Mouse (Mus musculus): ENCODE data around the gene Trpm5.

GRCm38 (mm10) chr7:143020764-143021163 lies 73.7 kb downstream of the Trpm5 start:
- TF ChIP-seq POLR2A (IDR thresholded peaks at IDR 0.05; ENCODE audit: low read depth, low read length) (no peak), CTCF (IDR thresholded peaks at IDR 0.05; ENCODE audit: extremely low read depth, insufficient read depth, insufficient read length, insufficient replicate concordance) (no peak)
